Mouse (Mus musculus) CD4-positive, CD25-positive, alpha-beta regulatory T cell, adult 2 months (primary cell): ENCODE measurements at regions not wholly inside any gene's neighbourhood (a gene's known extent, or its start where the extent isn't known, plus 50 kb on each side); places are given as distances from the start of the nearest gene placed in this dataset.
"Not testable (repeated sequence)": the region's sequence is repeated elsewhere in the genome, so short reads cannot be mapped to it uniquely, and the experiment has no call there.

Experiments
- DNase-seq: peaks from one replicate; pipeline ENCODE4 v3.0.0-alpha.2; 2012; ENCODE audit warnings: low read depth, low spot score

DNA sequence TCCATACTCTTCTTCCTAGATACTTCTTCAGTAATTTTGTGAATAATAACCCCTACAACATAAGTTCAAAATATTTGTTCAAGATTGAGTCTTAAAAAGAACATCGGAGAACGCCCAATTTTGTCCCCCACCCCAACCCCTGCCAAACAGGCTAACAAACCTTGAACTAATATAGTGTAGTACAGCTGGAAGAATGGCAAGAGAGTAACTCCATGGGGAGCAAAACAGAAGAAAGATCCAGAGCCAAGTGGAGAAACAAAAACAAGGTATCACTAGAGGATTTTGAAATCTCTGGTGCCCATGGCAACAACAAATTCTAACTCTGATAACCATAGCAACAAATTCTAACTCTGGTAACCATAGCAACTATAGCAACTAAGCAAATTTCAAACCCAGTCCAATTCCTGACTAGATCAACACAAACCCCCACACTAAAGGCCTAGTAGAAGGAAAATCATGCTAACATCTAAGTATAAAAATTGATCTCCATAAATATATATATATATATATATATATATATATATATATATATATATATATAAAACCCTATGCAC, 74.2 kb upstream of the Magee2 start:
- no peak for DNase-seq

DNA sequence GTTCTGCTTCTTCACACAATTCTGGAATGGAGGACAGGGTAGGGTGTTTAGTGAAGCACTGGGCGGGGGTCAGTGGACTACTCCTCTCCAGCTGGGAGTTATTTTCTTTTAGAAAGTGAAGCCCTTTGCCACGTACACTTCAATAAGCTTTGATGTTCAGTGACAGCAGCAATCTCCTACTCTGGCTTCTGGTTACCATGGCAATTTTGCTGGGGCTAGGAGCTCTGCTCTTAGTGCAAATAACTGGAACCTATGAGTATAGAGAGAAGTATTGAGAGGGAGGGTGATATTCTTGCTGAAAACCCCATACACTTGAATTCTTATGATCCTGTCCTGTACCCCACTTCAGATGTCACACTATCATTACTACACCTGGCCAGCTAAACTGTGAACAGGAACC, 94.5 kb upstream of the Magee2 start:
- DNase-seq: no peak

GRCm38 (mm10) chrX:104952809-104953208, 95.7 kb upstream of the Magee2 start:
- DNase-seq: not testable (repeated sequence)

DNA sequence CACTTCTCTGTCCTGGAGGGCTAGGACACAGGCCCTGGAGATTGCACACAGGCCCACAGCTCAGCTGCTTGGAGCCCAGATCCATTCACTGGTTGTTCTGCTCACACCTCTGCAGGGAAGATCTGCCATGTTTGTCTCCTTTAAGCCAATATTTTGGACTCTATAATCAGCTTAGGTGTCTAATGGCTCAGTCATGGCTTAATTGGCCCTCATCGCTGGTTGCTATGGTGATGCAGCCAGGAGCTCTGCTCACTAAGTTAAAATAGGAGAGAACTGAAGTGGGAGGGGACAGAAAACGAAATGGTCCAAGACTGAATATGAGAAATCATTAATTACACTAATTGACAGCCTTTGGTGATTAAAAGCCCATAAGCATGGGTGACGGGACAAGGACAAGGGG, 96.3 kb upstream of the Magee2 start:
- DNase-seq: not testable (repeated sequence)

GRCm38 (mm10) chrX:104978432-104978831, 101.1 kb upstream of the Pbdc1 start:
- no peak for DNase-seq

DNA sequence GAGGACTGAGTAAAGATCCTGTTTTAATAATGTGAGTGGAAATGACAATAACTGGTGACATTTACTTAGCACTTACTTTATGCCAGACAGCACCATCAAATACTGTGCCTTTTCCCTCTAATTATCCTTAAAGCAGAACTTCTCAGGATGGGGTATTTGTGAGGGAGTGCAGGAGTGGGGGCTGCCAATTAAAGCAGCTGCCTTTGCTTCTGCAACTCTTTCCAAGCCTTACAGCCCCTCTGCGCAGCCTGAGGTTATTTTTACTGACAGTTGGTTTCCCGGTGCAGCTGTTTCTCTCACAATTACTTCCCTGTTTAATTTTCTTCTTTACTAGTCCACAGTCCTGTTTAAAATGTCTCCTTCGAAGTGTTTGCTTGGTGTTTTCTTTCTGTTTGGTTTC, 76.3 kb upstream of the Pbdc1 start:
- no peak for DNase-seq

DNA sequence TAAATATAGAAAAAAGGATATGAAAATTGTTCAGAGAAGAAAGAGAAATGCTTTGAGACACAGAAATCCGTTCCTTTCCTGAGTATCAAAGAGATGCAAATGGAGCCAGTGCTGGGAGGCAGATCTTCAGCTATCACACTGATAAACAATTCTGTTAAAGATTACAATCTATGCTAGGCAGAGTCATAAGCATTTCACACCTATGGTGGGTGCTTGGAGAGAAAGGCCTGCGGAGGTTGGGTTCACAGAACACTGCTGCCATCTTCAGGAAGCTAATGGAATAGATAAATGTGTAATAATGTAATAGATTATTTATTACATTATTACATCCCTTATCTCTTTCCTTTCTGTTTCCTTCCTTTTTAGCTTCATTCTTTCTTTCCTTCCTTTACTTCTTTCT, 73.1 kb upstream of the Pbdc1 start:
- DNase-seq: peak; percentile 49
